Mouse (Mus musculus) lung, adult 2 months (tissue): ENCODE measurements around the gene Gm49321. TPM values are rescaled to one million over a fixed set of nuclear protein-coding genes. Genes with fewer than 3 reads are reported as not detected.

Experiments
- DNase-seq: peaks from one replicate; pipeline ENCODE4 v3.0.0; 2022
- H3K4me1 ChIP-seq: fragments of 200-500 bp; 2 replicates; pipeline ENCODE4 v1.6.1; 2011; ENCODE audit warnings: low read length; ENCODE audit not compliant: control insufficient read depth, insufficient read depth
- H3K4me3 ChIP-seq: fragments of 200-500 bp; replicated peaks from 2 replicates; pipeline ENCODE3; 2011; ENCODE audit warnings: low read depth, mild to moderate bottlenecking, control low read depth, low read length; ENCODE audit errors: extremely low read depth
- CTCF ChIP-seq: fragments of 200-500 bp; IDR thresholded peaks from 2 replicates; pipeline ENCODE4 v1.5.1; 2011; ENCODE audit warnings: mild to moderate bottlenecking, low read length, control low read depth; ENCODE audit not compliant: insufficient read depth
- POLR2A ChIP-seq: fragments of 200-500 bp; IDR thresholded peaks from 2 replicates; pipeline ENCODE4 v1.6.1; 2011; ENCODE audit warnings: low read depth, mild to moderate bottlenecking, control low read depth, low read length, borderline replicate concordance; ENCODE audit errors: extremely low read depth
- WGBS: fragments of 180-500 bp; shearing (Covaris S2); methylation state at CpG from one replicate; pipeline ENCODE4 v1.1.7; 2018; 5-methylcytosine and 5-hydroxymethylcytosine counted together
- polyA plus RNA-seq: library from polyadenylated mRNA; depleted of rRNA; stranded (reverse); fragments of >200 nt; gene quantifications from 2 replicates; pipeline ENCODE4 v1.2.3, GENCODE M21; 2012; rRNA removed

Gene Gm49321
- not detected in 2 replicates for polyA plus RNA-seq

DNA sequence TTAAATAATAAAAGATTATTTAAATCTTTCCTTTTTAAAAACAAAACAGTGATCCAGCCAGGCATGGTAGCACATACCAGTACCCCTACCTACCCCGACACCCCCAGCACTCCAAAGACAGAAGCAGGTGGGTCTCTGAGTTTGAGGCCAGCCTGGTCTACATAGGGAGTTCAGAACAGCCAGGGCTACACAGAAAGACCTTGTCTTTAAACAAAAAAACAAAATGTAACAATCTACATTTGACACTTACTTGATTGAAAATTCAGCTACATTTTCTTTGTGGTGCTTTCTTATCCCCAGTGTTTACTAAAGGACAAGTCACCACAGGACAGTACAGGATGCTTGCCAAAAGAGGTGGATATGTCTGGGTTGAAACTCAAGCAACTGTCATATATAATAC, at the start of gene Gm49321:
Gm49321 (plus strand) TSS at position 301 of the 400 bp plus-strand sequence.
- DNase-seq: no peak
- 91% methylated on average over 1 of the region's 1 CpGs for WGBS
- Histone ChIP-seq H3K4me3 (no peak within 1 kb of the TSS), H3K4me1 (no peaks in the 10 kb centered on the region)
- no peak for TF ChIP-seq POLR2A
- no peak for TF ChIP-seq CTCF

DNA sequence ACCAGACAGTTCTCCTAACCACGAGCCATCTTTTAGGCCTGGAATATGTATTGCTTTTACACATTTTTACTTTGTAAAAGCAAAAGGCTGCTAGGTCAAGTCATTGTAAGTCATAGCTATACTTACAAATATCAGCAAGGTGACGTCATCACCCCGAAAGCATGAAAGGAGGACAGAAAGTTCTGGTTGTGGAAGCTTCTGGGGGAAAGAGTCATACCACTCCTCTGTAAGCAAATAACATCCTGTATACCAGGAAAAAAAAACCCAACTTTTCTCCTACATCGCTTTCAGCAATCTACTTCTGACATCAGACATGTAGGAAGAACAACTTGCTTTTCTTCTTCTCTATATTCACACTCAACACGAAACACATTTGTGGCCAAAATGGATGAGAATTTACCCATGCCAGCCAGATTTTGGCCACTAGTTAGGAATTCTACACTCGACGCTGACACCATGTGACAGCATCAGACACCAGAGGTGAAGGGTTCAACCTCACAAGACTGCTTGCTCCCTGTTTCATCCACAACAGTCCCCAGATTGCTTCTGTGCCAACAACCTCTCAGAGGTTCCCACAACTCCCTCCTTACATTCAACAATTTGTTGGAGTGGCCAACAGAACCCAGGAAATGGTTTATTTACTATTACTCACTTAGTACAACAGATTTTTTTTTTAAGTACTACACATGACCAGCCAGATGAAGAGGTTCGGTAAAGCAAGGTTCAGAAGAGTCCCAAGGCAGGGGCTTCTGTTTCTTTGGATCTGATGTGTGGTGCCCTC, 49.3 kb upstream of the Gm49321 start:
- Histone ChIP-seq H3K4me3 (no peak overlapping the region), H3K4me1 (no peaks in the 10 kb centered on the region)
- peak; percentile 14 for DNase-seq
- no peak for TF ChIP-seq CTCF
- TF ChIP-seq POLR2A: no peak
- 68% methylated on average over 8 of the region's 8 CpGs for WGBS

DNA sequence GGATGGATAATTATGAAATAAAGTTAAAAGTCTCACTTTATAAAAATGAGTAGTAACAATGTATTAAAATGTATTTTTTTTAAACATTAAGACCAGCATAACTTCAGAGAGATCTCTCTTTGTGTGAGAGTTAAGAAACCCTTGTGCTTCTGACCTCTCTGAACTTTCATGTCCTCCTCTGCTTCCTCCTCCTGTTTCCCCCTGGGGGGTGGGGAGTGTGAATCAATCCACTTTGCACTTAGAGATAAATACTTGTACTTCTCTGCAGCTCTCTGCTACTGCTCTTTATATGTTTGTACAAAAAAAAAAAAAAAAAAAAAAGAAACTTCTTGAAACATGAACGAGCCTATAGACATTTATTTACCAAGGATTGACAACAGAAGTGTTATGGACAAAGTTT, 47.9 kb upstream of the Gm49321 start:
- 29% methylated on average over 1 of the region's 1 CpGs for WGBS
- Histone ChIP-seq H3K4me3 (no peak overlapping the region), H3K4me1 (no peaks in the 10 kb centered on the region)
- no peak for DNase-seq
- no peak for TF ChIP-seq CTCF
- no peak for TF ChIP-seq POLR2A

DNA sequence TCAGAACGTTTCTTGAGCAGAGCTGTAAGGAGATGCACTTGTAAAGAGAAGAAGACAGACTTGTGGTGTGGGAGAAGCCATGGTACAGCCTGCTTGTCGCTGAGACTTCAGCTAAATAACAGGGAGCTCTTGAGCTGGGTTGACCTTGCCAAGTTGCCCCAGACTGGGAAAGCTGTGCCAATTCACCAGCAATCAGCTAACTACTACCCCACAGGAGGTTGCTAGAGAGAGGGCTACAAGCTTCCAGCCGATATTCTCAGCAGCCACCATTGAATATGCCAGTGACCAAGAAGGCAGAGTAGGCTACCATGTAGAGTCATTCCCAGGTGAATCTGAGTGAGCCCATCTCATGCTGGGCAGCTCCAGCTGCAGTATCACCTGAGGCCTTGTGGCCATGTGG, 47.4 kb upstream of the Gm49321 start:
- H3K4me1 ChIP-seq: no peaks in the 10 kb centered on the region
- DNase-seq: no peak
- no peak overlapping the region for H3K4me3 ChIP-seq
- WGBS: 57% methylated on average over 3 of the region's 3 CpGs
- TF ChIP-seq POLR2A (no peak), CTCF (no peak)

DNA sequence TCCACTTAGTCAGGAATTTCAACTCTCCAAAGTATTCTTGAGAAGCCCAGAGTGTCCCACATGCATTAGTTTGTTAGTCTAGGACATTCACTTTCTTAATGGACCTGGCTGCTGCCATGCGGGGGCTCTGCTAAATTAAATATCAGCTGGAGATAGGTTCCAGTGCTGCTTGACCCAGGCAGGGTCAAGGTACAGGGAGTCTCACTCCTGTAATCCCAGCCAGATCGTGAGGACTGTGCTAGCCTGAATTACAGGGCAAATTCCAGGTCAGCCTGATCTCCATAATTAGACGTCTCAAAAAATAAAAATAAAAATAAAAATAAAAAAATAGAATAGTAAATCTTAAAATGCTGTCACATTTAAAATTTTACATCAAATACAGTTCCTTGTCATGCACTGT, 44.8 kb upstream of the Gm49321 start:
- TF ChIP-seq POLR2A: no peak
- no peak for TF ChIP-seq CTCF
- WGBS: 73% methylated on average over 3 of the region's 3 CpGs
- H3K4me1 ChIP-seq: no peaks in the 10 kb centered on the region

DNA sequence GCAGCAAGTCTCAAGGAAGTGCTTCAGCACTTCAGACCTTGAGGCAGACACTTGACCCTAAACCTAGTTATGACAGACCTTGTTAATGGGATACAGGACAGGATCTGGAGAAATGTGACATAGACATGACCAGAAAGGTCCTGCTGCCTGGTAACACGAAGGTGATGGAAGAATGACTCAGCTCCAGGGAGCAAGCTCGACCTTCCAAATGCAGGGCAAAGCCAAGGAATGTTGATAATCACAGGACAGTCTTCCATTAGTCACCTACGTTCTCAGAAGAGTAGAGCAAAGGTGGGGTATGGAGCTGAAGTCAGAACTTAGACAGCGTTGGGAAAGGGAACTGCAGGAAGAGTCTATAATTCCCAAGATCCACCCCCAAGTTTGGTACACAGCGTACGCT, 42.6 kb upstream of the Gm49321 start:
- TF ChIP-seq CTCF (no peak), POLR2A (no peak)
- H3K4me3 ChIP-seq: no peak overlapping the region
- no peaks in the 10 kb centered on the region for H3K4me1 ChIP-seq
- WGBS: 69% methylated on average over 6 of the region's 6 CpGs
- no peak for DNase-seq

More for the DNA sequence above, 44.8 kb upstream of the Gm49321 start:
- DNase-seq: no peak
- H3K4me3 ChIP-seq: no peak overlapping the region

DNA sequence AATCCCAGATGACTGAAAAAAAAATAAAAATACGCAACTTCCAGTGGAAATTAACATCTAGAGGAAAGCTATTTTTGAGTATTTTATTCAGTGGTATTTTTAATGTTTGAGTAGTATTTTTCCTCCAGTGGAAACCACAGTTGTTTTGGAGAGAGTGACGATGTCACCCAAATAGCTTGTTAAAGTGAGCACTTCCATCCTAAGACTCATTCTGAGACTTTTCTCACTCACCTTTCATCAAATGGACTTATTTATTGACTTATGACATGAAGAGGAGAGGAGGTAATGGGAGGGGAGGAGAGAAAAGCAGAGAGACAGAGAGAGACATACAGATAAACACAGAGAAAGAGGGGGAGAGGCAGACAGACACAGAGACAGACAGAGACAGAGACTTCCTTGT, 41.8 kb upstream of the Gm49321 start:
- 83% methylated on average over 2 of the region's 2 CpGs for WGBS
- Histone ChIP-seq H3K4me1 (no peaks in the 10 kb centered on the region), H3K4me3 (no peak overlapping the region)
- TF ChIP-seq CTCF (no peak), POLR2A (no peak)
- no peak for DNase-seq

DNA sequence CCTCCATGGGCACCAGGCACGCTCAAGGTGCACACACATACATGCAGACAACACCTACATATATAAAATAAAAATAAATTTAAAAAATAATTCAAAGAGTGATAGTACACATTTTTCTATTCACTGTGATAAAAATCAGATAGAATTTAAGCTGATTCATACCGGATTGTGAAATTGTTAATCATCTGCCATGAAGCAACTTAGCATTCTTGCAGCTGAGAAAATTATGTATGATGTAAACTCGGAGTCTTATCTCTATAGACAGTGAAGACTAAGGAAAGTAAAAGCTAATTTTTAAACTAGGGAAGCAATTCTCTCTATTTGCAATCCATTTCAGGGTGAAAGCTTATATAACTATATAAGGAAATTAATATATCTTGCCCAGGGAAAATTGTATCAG, 41.0 kb upstream of the Gm49321 start:
- TF ChIP-seq CTCF: no peak
- no peak for TF ChIP-seq POLR2A
- Histone ChIP-seq H3K4me3 (no peak overlapping the region), H3K4me1 (no peaks in the 10 kb centered on the region)
- 69% methylated on average over 3 of the region's 3 CpGs for WGBS
- no peak for DNase-seq

DNA sequence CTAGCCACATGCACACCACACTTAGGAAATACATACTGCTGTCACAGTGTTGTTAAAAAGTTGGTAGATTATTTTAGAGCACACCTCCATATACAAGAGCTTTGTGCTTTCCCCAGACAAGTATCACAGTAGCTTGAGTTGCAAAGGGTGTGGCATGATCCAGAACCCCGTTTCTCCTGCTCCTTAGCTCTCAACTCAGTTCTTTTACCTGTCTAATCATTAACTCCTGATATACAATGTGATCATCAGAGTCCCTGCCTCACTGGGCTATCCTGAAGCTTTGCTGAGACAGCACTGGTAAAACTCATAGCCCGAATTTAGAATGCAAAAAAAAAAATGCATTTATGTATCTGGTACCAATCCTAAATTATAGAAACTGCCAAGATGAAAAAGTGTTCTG, 39.2 kb upstream of the Gm49321 start:
- WGBS: 75% methylated on average over 2 of the region's 2 CpGs

DNA sequence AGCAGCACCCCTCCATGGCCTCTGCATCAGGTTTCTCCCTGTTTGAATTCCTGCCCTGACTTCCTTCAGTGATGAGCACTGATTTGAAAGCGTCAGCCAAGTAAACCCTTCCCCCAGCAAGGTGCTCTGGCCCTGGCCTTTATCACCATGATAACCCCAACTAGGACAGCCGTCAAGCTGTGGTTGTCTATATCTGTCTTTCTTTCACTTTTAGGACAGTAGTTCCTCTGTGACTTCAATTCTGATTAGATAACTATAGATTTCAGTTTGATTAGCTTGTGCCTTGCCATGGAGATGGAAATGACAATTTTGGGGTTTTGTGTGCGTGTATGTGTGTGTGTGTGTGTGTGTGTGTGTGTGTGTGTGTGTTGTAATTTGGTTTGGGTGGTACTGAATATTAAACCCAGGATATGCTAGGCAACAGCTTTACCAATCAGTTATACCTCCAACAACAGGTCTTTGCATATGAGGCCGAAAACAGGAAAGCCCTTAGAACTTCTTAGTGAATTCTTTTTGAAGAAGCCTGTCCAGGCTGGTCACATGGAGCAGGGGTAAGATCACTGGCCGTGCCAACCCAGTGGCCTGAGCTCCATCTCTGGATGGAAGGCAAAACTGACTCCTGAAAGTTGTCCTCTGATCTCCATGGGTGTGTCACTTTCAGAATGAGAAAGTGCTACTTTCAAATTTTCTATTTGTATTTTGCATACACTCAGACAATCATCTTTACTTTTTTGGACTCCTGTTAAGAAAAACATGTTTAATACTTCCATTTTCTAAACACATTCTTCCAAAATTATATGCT, 33.1 kb upstream of the Gm49321 start:
- Histone ChIP-seq H3K4me1 (no peaks in the 10 kb centered on the region), H3K4me3 (no peak overlapping the region)
- DNase-seq: no peak
- TF ChIP-seq POLR2A (no peak), CTCF (no peak)
- WGBS: 80% methylated on average over 5 of the region's 5 CpGs

More for the DNA sequence above, 39.2 kb upstream of the Gm49321 start:
- Histone ChIP-seq H3K4me1 (no peaks in the 10 kb centered on the region), H3K4me3 (no peak overlapping the region)
- TF ChIP-seq POLR2A: no peak
- DNase-seq: no peak
